Mouse (Mus musculus): Measurements from ENCODE around the gene Cox6a1.

DNA sequence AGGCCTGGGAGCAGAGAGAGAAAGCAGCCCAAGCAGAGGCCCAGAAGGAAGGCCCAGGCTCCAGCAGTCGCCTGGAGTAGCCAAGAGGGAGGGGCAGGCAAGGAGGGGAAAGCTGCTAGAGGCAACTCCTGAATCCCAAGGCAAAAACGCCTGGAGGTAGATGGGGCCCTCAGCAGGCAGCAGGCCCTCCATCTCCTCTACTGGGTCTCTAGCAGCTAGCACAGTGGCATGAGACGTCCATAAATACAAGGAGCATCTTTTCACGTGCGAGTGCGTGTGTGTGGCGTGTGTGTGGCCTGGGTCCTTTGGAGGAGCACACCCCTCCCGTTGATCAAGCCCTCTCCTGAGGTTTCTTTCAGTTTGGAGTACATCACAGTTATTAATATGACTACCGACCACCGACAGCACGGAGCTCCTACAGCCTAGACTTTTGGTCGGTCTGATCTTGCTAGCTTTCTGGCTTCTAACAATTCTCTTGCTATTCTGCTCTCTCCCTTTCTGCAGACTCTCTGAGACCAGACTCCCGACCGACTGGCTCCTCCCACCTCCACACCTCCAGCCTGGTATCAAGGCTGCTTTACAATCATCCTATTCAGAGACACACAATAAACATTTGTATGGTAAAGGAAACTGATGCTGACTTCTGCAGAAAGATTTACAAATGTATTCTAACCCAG is 31.7 kb downstream of the Cox6a1 start:
- TF ChIP-seq EP300 (IDR thresholded peaks at IDR 0.05; ENCODE audit: low read depth) (no peak), CTCF (IDR thresholded peaks at IDR 0.05; ENCODE audit: low read depth) (no peak)

All from liver, embryonic 14.5 days (tissue).